Mouse (Mus musculus) embryonic facial prominence, embryonic 14.5 days (tissue): ENCODE measurements around the gene Phf20. TPM values are rescaled to one million over a fixed set of nuclear protein-coding genes. Genes with fewer than 3 reads are reported as not detected.
A peak's percentile ranks its signal among the peaks of the same experiment; 100 is the strongest.

Source experiments
- ATAC-seq: fragments of 200-750 bp; cut with Nextera tagmentation; 2 replicates; pipeline ENCODE4 v1.8.0; 2017; ENCODE audit warnings: low read depth, moderate number of reproducible peaks, moderate TSS enrichment
- DNase-seq: peaks from one replicate; pipeline ENCODE4 v3.0.0-alpha.2; 2015; ENCODE audit warnings: low spot score
- H3K27ac ChIP-seq: fragments of 300-500 bp; sonication (generic); replicated peaks from 2 replicates; pipeline ENCODE4 v1.5.1; 2014; ENCODE audit warnings: low read depth, mild to moderate bottlenecking, low read length, moderate library complexity
- H3K27me3 ChIP-seq: fragments of 300-500 bp; sonication (generic); replicated peaks from 2 replicates; pipeline ENCODE4 v1.6.1; 2014; ENCODE audit warnings: low read length; ENCODE audit not compliant: control insufficient read depth, insufficient read depth
- H3K36me3 ChIP-seq: fragments of 300-500 bp; sonication (generic); 2 replicates; pipeline ENCODE4 v1.6.1; 2014; ENCODE audit warnings: low read length, mixed read lengths; ENCODE audit not compliant: control insufficient read depth, insufficient read depth
- H3K4me1 ChIP-seq: fragments of 300-500 bp; sonication (generic); 2 replicates; pipeline ENCODE4 v1.6.1; 2014; ENCODE audit warnings: antibody characterized with exemption, low read length; ENCODE audit not compliant: control insufficient read depth, insufficient read depth
- H3K4me2 ChIP-seq: fragments of 300-500 bp; sonication (generic); 2 replicates; pipeline ENCODE4 v1.6.1; 2014; ENCODE audit warnings: low read depth, mild to moderate bottlenecking, low read length, moderate library complexity, mixed read lengths
- H3K4me3 ChIP-seq: fragments of 300-500 bp; sonication (generic); 2 replicates; pipeline ENCODE4 v1.5.1; 2014; ENCODE audit warnings: low read depth, mild to moderate bottlenecking, low read length
- H3K9ac ChIP-seq: fragments of 300-500 bp; sonication (generic); 2 replicates; pipeline ENCODE4 v1.6.1; 2014; ENCODE audit warnings: low read depth, mild to moderate bottlenecking, low read length, moderate library complexity, mixed read lengths
- H3K9me3 ChIP-seq: fragments of 300-500 bp; sonication (generic); 2 replicates; pipeline ENCODE4 v1.6.1; 2016; ENCODE audit warnings: low read length; ENCODE audit not compliant: control insufficient read depth
- WGBS: fragments of 180-500 bp; shearing (Covaris S2); extraction: QIAGEN DNeasy Blood & Tissue Kit; methylation state at CpG from one replicate; pipeline ENCODE4 v1.1.7; 2014; 5-methylcytosine and 5-hydroxymethylcytosine counted together
- polyA plus RNA-seq: library from polyadenylated mRNA; unstranded; fragments of >200 nt; fragmentation: Nextera tagmentation; extraction: Ambion mirVana; gene quantifications from 2 replicates; pipeline ENCODE4 v1.2.1, GENCODE M21; 2014

The Phf20 gene
- polyA plus RNA-seq, 1 experiment from 2014 or later = 69.8 TPM

GRCm38 (mm10) chr2:156310455-156310854 lies 114.2 kb downstream of the Phf20 start:
- ATAC-seq = no peak
- Histone ChIP-seq H3K4me3 (no peak overlapping the region), H3K27ac (no peak overlapping the region), H3K4me1 (0 out of 2 replicates have a peak, but pooled peaks cover 5% of the 10 kb centered on the region), H3K36me3 (peaks cover 21% of the 10 kb centered on the region; the same call in 1 of the 2 replicates), H3K9ac (no peak overlapping the region), H3K27me3 (no peaks in the 10 kb centered on the region), H3K4me2 (no peak overlapping the region), H3K9me3 (no peaks in the 10 kb centered on the region)
- 89% methylated on average over 5 of the region's 5 CpGs for WGBS
- no peak for DNase-seq

- Histone ChIP-seq H3K36me3 (peaks cover 21% of the 10 kb centered on the region; the same call in 1 of the 2 replicates), H3K27me3 (no peaks in the 10 kb centered on the region), H3K27ac (0 out of 2 replicates have a peak overlapping the region, but pooled peaks have one; percentile 96), H3K4me2 (peak overlapping the region; percentile 92), H3K9ac (peak overlapping the region; percentile 91; the same call in 1 of the 2 replicates), H3K4me3 (peak overlapping the region; percentile 89; the same call in 1 of the 2 replicates), H3K9me3 (no peaks in the 10 kb centered on the region), H3K4me1 (0 out of 2 replicates have a peak, but pooled peaks cover 5% of the 10 kb centered on the region)
- ATAC-seq (no peak), DNase-seq (no peak)
- 87% methylated on average over 5 of the region's 5 CpGs for WGBS
These were observed 114.7 kb downstream of the Phf20 start for GRCm38 (mm10) chr2:156310945-156311344.

- DNase-seq (no peak), ATAC-seq (no peak)
- Histone ChIP-seq H3K27me3 (no peaks in the 10 kb centered on the region), H3K9me3 (no peaks in the 10 kb centered on the region), H3K36me3 (peaks cover 20% of the 10 kb centered on the region; the same call in 1 of the 2 replicates), H3K4me1 (0 out of 2 replicates have a peak, but pooled peaks cover 5% of the 10 kb centered on the region), H3K4me3 (peak overlapping the region; percentile 89), H3K4me2 (peak overlapping the region; percentile 92), H3K27ac (peak overlapping the region; percentile 96; the same call in 1 of the 2 replicates), H3K9ac (peak overlapping the region; percentile 91)
- WGBS = 22% methylated on average over 8 of the region's 8 CpGs
These were observed 115.2 kb downstream of the Phf20 start for GRCm38 (mm10) chr2:156311441-156311840.

- 0 out of 2 replicates have a peak, but pooled peaks cover 5% of the 10 kb centered on the region for H3K4me1 ChIP-seq
- H3K27ac ChIP-seq = peak overlapping the region; percentile 96
- H3K9me3 ChIP-seq = no peaks in the 10 kb centered on the region
- no peaks in the 10 kb centered on the region for H3K27me3 ChIP-seq
- peak overlapping the region; percentile 91 for H3K9ac ChIP-seq
- ATAC-seq (peak; percentile 70), DNase-seq (peak; percentile 52)
- peak overlapping the region; percentile 92 for H3K4me2 ChIP-seq
- WGBS = 0% methylated on average over 33 of the region's 53 CpGs
- peaks cover 16% of the 10 kb centered on the region; the same call in 1 of the 2 replicates for H3K36me3 ChIP-seq
- H3K4me3 ChIP-seq = peak overlapping the region; percentile 89
These were observed 115.6 kb downstream of the Phf20 start for GRCm38 (mm10) chr2:156311841-156312291.

- ATAC-seq (peak; percentile 92), DNase-seq (peak; percentile 92)
- Histone ChIP-seq H3K9ac (peak within 1 kb of the TSS; percentile 91), H3K9me3 (no peaks in the 10 kb centered on the region), H3K4me1 (0 out of 2 replicates have a peak, but pooled peaks cover 5% of the 10 kb centered on the region), H3K27me3 (no peaks in the 10 kb centered on the region), H3K4me3 (peak within 1 kb of the TSS; percentile 89), H3K27ac (peak within 1 kb of the TSS; percentile 96), H3K36me3 (peaks cover 10% of the 10 kb centered on the region; the same call in 1 of the 2 replicates), H3K4me2 (peak within 1 kb of the TSS; percentile 92)
- WGBS = under 1% methylated on average over 36 of the region's 49 CpGs
These were observed 116.1 kb downstream of the Phf20 start, which contains the start of the genes Cnbd2 and Scand1 for GRCm38 (mm10) chr2:156312297-156312897. Cnbd2 (plus strand) TSS chr2:156312299. Scand1 (minus strand) TSS chr2:156312704.

GRCm38 (mm10) chr2:156313153-156313552 lies 116.9 kb downstream of the Phf20 start:
- 0 out of 2 replicates have a peak, but pooled peaks cover 5% of the 10 kb centered on the region for H3K4me1 ChIP-seq
- DNase-seq (no peak), ATAC-seq (no peak)
- no peaks in the 10 kb centered on the region for H3K27me3 ChIP-seq
- H3K9me3 ChIP-seq = no peaks in the 10 kb centered on the region
- WGBS = 56% methylated on average over 3 of the region's 3 CpGs
- H3K9ac ChIP-seq = peak overlapping the region; percentile 91
- 0 out of 2 replicates have a peak, but pooled peaks cover 3% of the 10 kb centered on the region for H3K36me3 ChIP-seq
- H3K4me3 ChIP-seq = peak overlapping the region; percentile 89
- no peak overlapping the region for H3K27ac ChIP-seq
- peak overlapping the region; percentile 92 for H3K4me2 ChIP-seq

- DNase-seq = no peak
- Histone ChIP-seq H3K4me1 (0 out of 2 replicates have a peak, but pooled peaks cover 5% of the 10 kb centered on the region), H3K36me3 (no peaks in the 10 kb centered on the region), H3K27me3 (no peaks in the 10 kb centered on the region), H3K9me3 (no peaks in the 10 kb centered on the region), H3K9ac (no peak overlapping the region), H3K27ac (no peak overlapping the region), H3K4me3 (no peak overlapping the region), H3K4me2 (no peak overlapping the region)
- ATAC-seq = no peak
- WGBS = 94% methylated on average over 6 of the region's 6 CpGs
These were observed 118.5 kb downstream of the Phf20 start for GRCm38 (mm10) chr2:156314811-156315210.

- Histone ChIP-seq H3K27ac (no peak overlapping the region), H3K36me3 (no peaks in the 10 kb centered on the region), H3K9ac (no peak overlapping the region), H3K9me3 (no peaks in the 10 kb centered on the region), H3K4me2 (no peak overlapping the region), H3K4me1 (no peaks in the 10 kb centered on the region), H3K27me3 (no peaks in the 10 kb centered on the region), H3K4me3 (no peak overlapping the region)
- DNase-seq = no peak
- ATAC-seq = no peak
These were observed 122.2 kb downstream of the Phf20 start for GRCm38 (mm10) chr2:156318491-156318890.
